Mouse (Mus musculus) megakaryocyte, embryonic 14.5 days (primary cell): ENCODE data around the gene 2210016F16Rik.

Experiments
- FLI1 ChIP-seq: IDR thresholded peaks from 2 replicates; pipeline ENCODE4 v1.6.1; 2012; ENCODE audit warnings: low read length, inconsistent platforms, mixed read lengths
- GATA1 ChIP-seq: IDR thresholded peaks from 3 replicates; pipeline ENCODE4 v1.6.1; 2012; ENCODE audit warnings: mixed read lengths, low read length, inconsistent platforms, borderline replicate concordance

DNA sequence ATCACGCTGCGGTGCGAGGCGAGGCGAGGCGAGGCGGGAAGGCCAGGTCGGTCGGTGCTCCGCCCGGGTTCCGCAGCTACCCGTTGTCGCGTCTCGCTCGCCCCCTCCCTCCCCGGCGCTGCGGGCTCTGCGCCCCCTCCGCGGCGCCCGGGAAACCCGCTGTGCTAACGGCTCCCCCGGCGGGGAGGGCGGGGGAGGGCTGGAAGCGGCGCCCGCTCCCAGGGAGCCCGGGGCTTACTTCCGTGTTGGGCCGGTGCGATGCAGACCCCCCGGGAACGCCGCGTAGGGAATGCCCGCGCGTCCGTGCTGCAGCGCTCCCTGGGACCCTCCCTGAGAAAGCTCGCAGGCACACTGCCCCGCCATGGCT is 17.7 kb upstream of the 2210016F16Rik start:
- no peak for TF ChIP-seq GATA1
- no peak for TF ChIP-seq FLI1
